Mouse (Mus musculus): Measurements from ENCODE around the gene Smoc1. TPM values are rescaled to one million over a fixed set of nuclear protein-coding genes. Genes with fewer than 3 reads are reported as not detected.

Gene Smoc1
- total RNA-seq, 4 experiments from 2014 or later, result 8.3 to 15.7 (median 11.5) TPM

- DNase-seq (ENCODE audit: low spot score in 2 of 2), result no peak
Measured at GRCm38 (mm10) chr12:81081031-81081430, 54.4 kb downstream of the Smoc1 start.

GRCm38 (mm10) chr12:81083146-81083545, 56.5 kb downstream of the Smoc1 start:
- no peak for DNase-seq (ENCODE audit: low spot score in 2 of 2)

GRCm38 (mm10) chr12:81085244-81085643, 58.6 kb downstream of the Smoc1 start:
- DNase-seq (ENCODE audit: low spot score in 2 of 2), result peak in 1 of 2 experiments; percentile 9

GRCm38 (mm10) chr12:81088131-81088530, 61.5 kb downstream of the Smoc1 start:
- DNase-seq (ENCODE audit: low spot score in 2 of 2), result no peak

- no peak for DNase-seq (ENCODE audit: low spot score in 2 of 2)
Measured at GRCm38 (mm10) chr12:81091641-81092040, 65.0 kb downstream of the Smoc1 start.

GRCm38 (mm10) chr12:81092641-81093040, 66.0 kb downstream of the Smoc1 start:
- DNase-seq (ENCODE audit: low spot score in 2 of 2), result no peak

- DNase-seq (ENCODE audit: low spot score in 2 of 2), result no peak
Measured at GRCm38 (mm10) chr12:81093211-81093610, 66.6 kb downstream of the Smoc1 start.

- DNase-seq (ENCODE audit: low spot score in 2 of 2), result no peak
Measured at GRCm38 (mm10) chr12:81094766-81095405, 68.3 kb downstream of the Smoc1 start.

GRCm38 (mm10) chr12:81097267-81097666, 70.7 kb downstream of the Smoc1 start:
- DNase-seq (ENCODE audit: low spot score in 2 of 2), result no peak

- DNase-seq (ENCODE audit: low spot score in 2 of 2), result no peak
Measured at GRCm38 (mm10) chr12:81097738-81098137, 71.1 kb downstream of the Smoc1 start.

- DNase-seq (ENCODE audit: low spot score in 2 of 2), result no peak
Measured at GRCm38 (mm10) chr12:81099161-81099560, 72.6 kb downstream of the Smoc1 start.

GRCm38 (mm10) chr12:81101691-81102090, 75.1 kb downstream of the Smoc1 start:
- no peak for DNase-seq (ENCODE audit: low spot score in 2 of 2)

GRCm38 (mm10) chr12:81104546-81104945, 77.9 kb downstream of the Smoc1 start:
- no peak for DNase-seq (ENCODE audit: low spot score in 2 of 2)

GRCm38 (mm10) chr12:81105721-81106633, 79.4 kb downstream of the Smoc1 start:
- peak; percentile 23 to 24 for DNase-seq (ENCODE audit: low spot score in 2 of 2)

- DNase-seq (ENCODE audit: low spot score in 2 of 2), result no peak
Measured at GRCm38 (mm10) chr12:81107278-81108100, 80.9 kb downstream of the Smoc1 start.

GRCm38 (mm10) chr12:81108600-81109011, 82.0 kb downstream of the Smoc1 start:
- no peak for DNase-seq (ENCODE audit: low spot score in 2 of 2)

- no peak for DNase-seq (ENCODE audit: low spot score in 2 of 2)
Measured at GRCm38 (mm10) chr12:81110006-81110405, 83.4 kb downstream of the Smoc1 start.

- DNase-seq (ENCODE audit: low spot score in 2 of 2), result no peak
Measured at GRCm38 (mm10) chr12:81112321-81112720, 85.7 kb downstream of the Smoc1 start.

- no peak for DNase-seq (ENCODE audit: low spot score in 2 of 2)
Measured at GRCm38 (mm10) chr12:81120301-81120700, 93.7 kb downstream of the Smoc1 start.

- DNase-seq (ENCODE audit: low spot score in 2 of 2), result no peak
Measured at GRCm38 (mm10) chr12:81123793-81124192, 97.2 kb downstream of the Smoc1 start.

- no peak for DNase-seq (ENCODE audit: low spot score in 2 of 2)
Measured at GRCm38 (mm10) chr12:81126842-81127241, 100.2 kb downstream of the Smoc1 start.

GRCm38 (mm10) chr12:81128693-81129092, 102.1 kb downstream of the Smoc1 start:
- no peak for DNase-seq (ENCODE audit: low spot score in 2 of 2)
